Mouse (Mus musculus) adrenal gland (tissue): ENCODE results near the gene Gm11127.
"Not testable (repeated sequence)": the region's sequence is repeated elsewhere in the genome, so short reads cannot be mapped to it uniquely, and the experiment has no call there.

Experiments
- intact Hi-C: fragments of 180-260 bp; cut with DNase I; formaldehyde crosslinking; loops from one replicate; pipeline ENCODE4 v1.15.1; 2025
- long read RNA-seq, 2 experiments: library from polyadenylated mRNA; unstranded; transcript quantifications; one replicate each; pipeline ENCODE4 v2.0.0; 2020; ENCODE audit warnings: borderline replicate concordance in 1 of 2; ENCODE audit not compliant: insufficient replicate concordance in 1 of 2

Gm11127 gene
- long read RNA-seq, experiment 1 = 0 reads
- long read RNA-seq, experiment 2 = 0 reads

GRCm38 (mm10) chr17:36058362-36058761 is at the start of gene Gm11127:
TSS of gene Gm11127 (minus strand) at chr17:36058371.
- intact Hi-C loops = not testable (repeated sequence)

- intact Hi-C loops = not testable (repeated sequence)
Observed at GRCm38 (mm10) chr17:36102091-36102490, 43.9 kb upstream of the Gm11127 start.

- intact Hi-C loops = not testable (repeated sequence)
Observed at GRCm38 (mm10) chr17:36099603-36100002, 41.4 kb upstream of the Gm11127 start.

GRCm38 (mm10) chr17:36093936-36094335 is 35.8 kb upstream of the Gm11127 start:
- intact Hi-C loops = no loop called here

- intact Hi-C loops = not testable (repeated sequence)
Observed at GRCm38 (mm10) chr17:36092520-36092919, 34.3 kb upstream of the Gm11127 start.

- intact Hi-C loops = not testable (repeated sequence)
Observed at GRCm38 (mm10) chr17:36091933-36092332, 33.8 kb upstream of the Gm11127 start.

- intact Hi-C loops = not testable (repeated sequence)
Observed at GRCm38 (mm10) chr17:36085976-36086375, 27.8 kb upstream of the Gm11127 start.

- intact Hi-C loops = no loop called here
Observed at GRCm38 (mm10) chr17:36083870-36084451, 25.8 kb upstream of the Gm11127 start.

- intact Hi-C loops = no loop called here
Observed at GRCm38 (mm10) chr17:36083266-36083869, 25.2 kb upstream of the Gm11127 start.

GRCm38 (mm10) chr17:36082519-36083232 is 24.5 kb upstream of the Gm11127 start:
- intact Hi-C loops = not testable (repeated sequence)

GRCm38 (mm10) chr17:36081901-36082300 is 23.7 kb upstream of the Gm11127 start:
- intact Hi-C loops = not testable (repeated sequence)

- intact Hi-C loops = loop anchor here (10.0 kb wide), 2 partner anchors 74 to 134 kb away; partner anchors contain the start of gene H2-T3
Observed at GRCm38 (mm10) chr17:36060829-36061228, 2.7 kb upstream of the Gm11127 start.

- intact Hi-C loops = not testable (repeated sequence)
Observed at GRCm38 (mm10) chr17:36057927-36058326, 244 bp downstream of the Gm11127 start.

- intact Hi-C loops = no loop called here
Observed at GRCm38 (mm10) chr17:36043286-36043685, 14.9 kb downstream of the Gm11127 start.

- intact Hi-C loops = not testable (repeated sequence)
Observed at GRCm38 (mm10) chr17:36042610-36043169, 15.5 kb downstream of the Gm11127 start, which contains the start of the genes H2-T22 and Gm6034. TSS of gene H2-T22 (minus strand) at chr17:36042747. TSS of gene Gm6034 (plus strand) at chr17:36042961.

GRCm38 (mm10) chr17:36042055-36042454 is 16.1 kb downstream of the Gm11127 start:
- intact Hi-C loops = not testable (repeated sequence)

GRCm38 (mm10) chr17:36040604-36041003 is 17.6 kb downstream of the Gm11127 start:
- intact Hi-C loops = not testable (repeated sequence)

GRCm38 (mm10) chr17:36036126-36036525 is 22.0 kb downstream of the Gm11127 start:
- intact Hi-C loops = not testable (repeated sequence)

GRCm38 (mm10) chr17:36035010-36035638 is 23.0 kb downstream of the Gm11127 start:
- intact Hi-C loops = loop anchor here (2.0 kb wide), 1 partner anchor 38 kb away; no protein-coding TSS in a partner anchor

GRCm38 (mm10) chr17:36034524-36034923 is 23.6 kb downstream of the Gm11127 start:
- intact Hi-C loops = loop anchor here (2.0 kb wide), 1 partner anchor 38 kb away; no protein-coding TSS in a partner anchor

GRCm38 (mm10) chr17:36032351-36032875 is 25.8 kb downstream of the Gm11127 start, which contains the start of gene H2-T23:
TSS of gene H2-T23 (minus strand) at chr17:36032855.
- intact Hi-C loops = not testable (repeated sequence)
